Mouse (Mus musculus) spleen, postnatal 4 days (tissue): ENCODE measurements around the gene Rcan2.
"Not testable (repeated sequence)": the region's sequence is repeated elsewhere in the genome, so short reads cannot be mapped to it uniquely, and the experiment has no call there.

Source experiments
- DNase-seq, 2 experiments: peaks; one replicate each; pipeline ENCODE4 v3.0.0; 2022; ENCODE audit warnings: low spot score in 2 of 2

Gene Rcan2

GRCm38 (mm10) chr17:43824781-43825410 is 23.7 kb downstream of the Rcan2 start:
- DNase-seq = no peak

GRCm38 (mm10) chr17:43825411-43825785 is 24.2 kb downstream of the Rcan2 start:
- not testable (repeated sequence) for DNase-seq

GRCm38 (mm10) chr17:43827261-43827660 is 26.1 kb downstream of the Rcan2 start:
- no peak for DNase-seq

- DNase-seq = no peak
These were observed 31.4 kb downstream of the Rcan2 start for GRCm38 (mm10) chr17:43832401-43833124.

- DNase-seq = no peak
These were observed 39.1 kb downstream of the Rcan2 start for GRCm38 (mm10) chr17:43840208-43840607.

GRCm38 (mm10) chr17:43846714-43847113 is 45.6 kb downstream of the Rcan2 start:
- no peak for DNase-seq

- no peak for DNase-seq
These were observed 47.8 kb downstream of the Rcan2 start for GRCm38 (mm10) chr17:43848903-43849302.

- no peak for DNase-seq
These were observed 54.0 kb downstream of the Rcan2 start for GRCm38 (mm10) chr17:43855132-43855531.

- no peak for DNase-seq
These were observed 54.9 kb downstream of the Rcan2 start for GRCm38 (mm10) chr17:43856081-43856480.

GRCm38 (mm10) chr17:43868808-43869207 is 67.7 kb downstream of the Rcan2 start:
- no peak for DNase-seq

GRCm38 (mm10) chr17:43869677-43870076 is 68.5 kb downstream of the Rcan2 start:
- DNase-seq = peak; percentile 23 to 74

- DNase-seq = no peak
These were observed 73.3 kb downstream of the Rcan2 start for GRCm38 (mm10) chr17:43874417-43874816.

- DNase-seq = no peak
These were observed 76.3 kb downstream of the Rcan2 start for GRCm38 (mm10) chr17:43877425-43877824.

GRCm38 (mm10) chr17:43883016-43883415 is 81.9 kb downstream of the Rcan2 start:
- no peak for DNase-seq

- no peak for DNase-seq
These were observed 85.1 kb downstream of the Rcan2 start for GRCm38 (mm10) chr17:43886262-43886661.

GRCm38 (mm10) chr17:43887931-43888330 is 86.8 kb downstream of the Rcan2 start:
- DNase-seq = no peak

GRCm38 (mm10) chr17:43897346-43897745 is 96.2 kb downstream of the Rcan2 start:
- no peak for DNase-seq

GRCm38 (mm10) chr17:43899405-43900092 is 98.4 kb downstream of the Rcan2 start:
- DNase-seq = no peak

GRCm38 (mm10) chr17:43900133-43900532 is 99.0 kb downstream of the Rcan2 start:
- no peak for DNase-seq

GRCm38 (mm10) chr17:43901474-43901873 is 100.3 kb downstream of the Rcan2 start:
- DNase-seq = no peak

GRCm38 (mm10) chr17:43903807-43904771 is 102.9 kb downstream of the Rcan2 start:
- DNase-seq = no peak

- no peak for DNase-seq
These were observed 103.7 kb downstream of the Rcan2 start for GRCm38 (mm10) chr17:43904896-43905295.
